Mouse (Mus musculus) layer of hippocampus, adult 9-11 months (tissue): Measurements from ENCODE around the gene Adh6a.

Experiments
- DNase-seq: peaks from one replicate; pipeline ENCODE4 v3.0.0; 2022

Gene Adh6a

DNA sequence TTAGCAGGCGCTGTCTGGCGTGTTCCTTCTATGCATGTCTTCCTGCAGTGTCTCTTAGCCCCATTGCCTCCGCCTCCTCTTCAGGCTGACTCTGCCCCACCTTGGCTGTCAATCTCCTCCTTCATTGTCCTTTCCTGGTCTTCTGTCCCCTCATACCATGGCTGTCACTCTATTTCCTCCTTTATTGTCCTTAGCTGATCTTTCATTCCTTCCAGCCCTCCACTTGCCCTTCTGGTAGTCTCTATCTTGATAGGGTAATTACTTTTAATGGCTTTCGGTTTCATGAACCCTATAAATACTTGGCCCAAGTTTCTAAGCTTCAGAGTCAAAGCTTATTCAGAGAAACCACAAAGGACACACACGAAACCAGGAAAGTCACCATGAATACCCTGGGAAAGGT lies at the start of gene Adh6a:
Adh6a (plus strand) TSS at position 322 of the 400 bp plus-strand sequence.
- no peak for DNase-seq

DNA sequence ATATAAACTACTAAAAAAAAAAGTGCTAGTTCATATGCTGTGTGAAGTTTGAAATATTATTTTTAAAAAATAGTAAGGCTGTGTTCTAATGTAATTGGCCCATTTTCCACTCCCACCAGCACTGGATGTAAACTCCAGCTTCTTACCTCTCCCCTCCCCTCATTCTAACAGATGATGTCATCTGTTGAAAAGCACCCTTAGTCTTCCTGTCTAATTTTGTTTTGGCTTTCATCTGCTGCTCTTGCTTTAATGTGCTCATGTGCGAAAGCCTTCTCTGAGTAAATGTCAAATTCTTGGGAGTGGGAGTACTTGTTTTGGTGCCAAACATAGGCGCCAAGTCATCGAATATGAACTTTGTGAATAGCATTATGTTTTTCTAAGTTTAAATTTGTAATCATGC lies 48.4 kb upstream of the Adh6a start:
- peak; percentile 4 for DNase-seq

DNA sequence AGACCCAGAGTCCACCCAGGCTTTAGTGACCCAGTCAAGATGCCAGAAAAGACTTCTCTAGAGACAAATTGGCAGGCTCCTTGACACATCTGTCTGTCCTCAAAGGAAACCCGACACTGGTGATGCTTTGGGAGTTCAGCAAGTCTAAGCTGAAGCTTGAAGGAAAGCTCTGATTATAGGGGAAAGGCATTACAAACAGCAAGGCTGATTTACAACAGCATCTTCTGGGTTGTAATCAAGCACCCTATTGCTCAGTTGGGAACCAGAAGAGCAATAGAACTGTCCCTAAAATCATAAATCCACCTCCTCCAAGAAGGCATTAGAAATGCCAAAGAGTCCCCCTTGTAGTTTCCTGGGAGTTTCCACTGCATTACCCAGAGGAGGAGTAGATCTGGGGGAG lies 42.6 kb upstream of the Adh6a start:
- DNase-seq, result no peak

DNA sequence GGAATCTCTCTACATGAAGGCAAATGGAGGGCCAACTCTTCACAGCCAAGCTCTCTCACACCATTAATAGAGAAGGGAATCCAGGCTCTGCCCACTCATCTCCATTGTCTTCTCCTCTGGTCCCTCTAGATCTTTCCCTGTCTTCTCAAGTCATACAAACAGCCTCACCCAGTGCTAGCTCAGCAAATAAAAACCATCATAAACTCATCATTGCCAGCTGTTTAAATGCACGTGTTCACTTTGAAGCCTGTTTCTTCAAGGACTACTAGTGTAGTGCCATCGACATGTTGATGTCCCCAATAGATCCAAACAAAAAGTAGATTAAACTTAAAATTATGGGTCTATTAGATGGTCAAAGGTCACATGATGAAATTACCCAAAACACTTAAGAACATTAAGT lies 41.8 kb upstream of the Adh6a start:
- no peak for DNase-seq

DNA sequence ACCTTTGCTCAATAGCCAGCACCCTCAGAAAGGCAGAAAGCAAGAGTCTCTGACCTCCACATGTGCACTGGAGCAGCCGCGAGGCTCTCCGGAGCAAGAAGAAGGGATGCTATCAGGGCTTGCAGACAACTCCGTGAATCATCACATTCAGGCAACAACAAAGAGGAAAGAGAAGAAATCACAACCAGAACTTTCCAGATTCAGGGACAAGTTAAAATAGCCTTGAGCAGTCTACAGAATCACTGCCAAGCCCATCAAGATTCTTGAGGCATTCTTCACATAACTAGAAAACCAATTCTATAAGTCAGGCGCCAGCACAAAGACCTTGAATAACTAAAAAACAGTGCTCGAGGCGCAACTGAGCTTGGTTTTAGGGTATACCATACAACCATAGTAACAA lies 40.0 kb upstream of the Adh6a start:
- no peak for DNase-seq

DNA sequence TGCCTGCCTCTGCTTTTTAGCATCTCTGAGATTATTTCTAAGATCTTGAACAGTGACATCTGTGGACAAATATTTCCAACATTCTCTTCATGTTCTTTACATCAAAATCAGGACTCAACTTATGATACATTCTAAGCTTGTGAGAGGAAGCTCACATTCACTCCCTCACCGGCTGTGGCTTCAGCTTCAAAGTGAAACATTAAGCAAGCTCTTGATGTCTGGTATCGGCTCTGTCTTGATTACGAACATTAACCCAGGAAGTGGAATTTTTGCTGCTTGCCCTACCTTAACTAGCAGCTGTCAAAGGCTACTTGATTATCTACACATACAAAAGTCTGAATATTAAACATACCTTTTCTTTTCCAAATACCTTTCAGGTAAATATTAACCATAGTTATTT lies 38.0 kb upstream of the Adh6a start:
- no peak for DNase-seq

DNA sequence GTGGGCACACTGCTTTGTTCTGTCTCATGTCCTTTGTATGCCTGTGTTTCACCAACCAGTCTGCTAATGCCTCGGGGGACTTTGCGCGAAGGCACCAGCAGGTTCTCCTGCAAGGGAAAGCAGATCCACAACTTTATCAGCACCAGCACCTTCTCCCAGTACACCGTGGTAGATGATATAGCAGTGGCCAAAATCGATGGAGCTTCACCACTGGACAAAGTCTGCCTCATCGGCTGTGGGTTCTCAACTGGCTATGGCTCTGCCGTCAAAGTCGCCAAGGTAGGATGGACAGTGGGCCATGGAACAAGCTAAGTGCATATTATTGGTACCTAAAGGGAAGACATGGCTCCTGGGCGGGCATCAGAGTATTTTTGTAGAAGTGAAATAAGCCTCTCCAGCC lies 30.5 kb upstream of the Adh6a start:
- DNase-seq, result no peak

DNA sequence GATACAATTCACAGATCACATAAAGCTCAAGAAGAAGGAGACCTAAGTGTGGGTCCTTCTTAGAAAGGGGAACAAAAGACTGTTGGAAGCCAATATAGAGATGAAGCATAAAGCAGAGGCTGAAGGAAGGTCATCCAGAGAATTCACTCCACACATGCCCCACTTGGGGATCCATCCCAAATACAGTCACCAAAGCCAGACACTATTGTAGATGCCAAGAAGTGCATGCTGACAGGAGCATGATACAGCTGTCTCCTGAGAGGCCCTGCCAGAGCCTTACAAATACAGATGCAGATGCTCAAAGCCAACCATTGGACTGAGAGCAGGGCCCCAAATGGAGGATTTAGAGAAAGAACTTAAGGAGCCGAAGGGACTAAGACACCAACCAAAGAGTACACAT lies 29.3 kb upstream of the Adh6a start:
- DNase-seq, result no peak

DNA sequence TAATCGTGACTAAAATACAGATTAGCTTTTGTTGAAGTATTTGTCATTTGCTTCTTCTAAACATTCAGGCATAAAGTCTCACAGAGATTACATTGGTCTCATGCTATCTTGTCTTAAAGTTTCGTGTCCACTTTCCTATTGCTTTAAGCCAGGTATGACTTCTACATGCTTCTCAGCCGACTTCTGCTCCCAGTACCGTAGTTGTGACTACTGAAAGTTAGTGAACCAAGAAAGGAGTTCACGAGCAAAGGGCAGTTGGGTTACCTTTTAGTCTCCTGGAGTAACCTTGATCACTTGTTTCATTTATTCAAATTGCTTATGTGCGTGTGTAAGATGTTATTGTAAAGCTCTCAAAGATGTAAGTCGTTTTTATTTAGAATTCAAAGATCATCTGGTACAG lies 27.1 kb upstream of the Adh6a start:
- no peak for DNase-seq

DNA sequence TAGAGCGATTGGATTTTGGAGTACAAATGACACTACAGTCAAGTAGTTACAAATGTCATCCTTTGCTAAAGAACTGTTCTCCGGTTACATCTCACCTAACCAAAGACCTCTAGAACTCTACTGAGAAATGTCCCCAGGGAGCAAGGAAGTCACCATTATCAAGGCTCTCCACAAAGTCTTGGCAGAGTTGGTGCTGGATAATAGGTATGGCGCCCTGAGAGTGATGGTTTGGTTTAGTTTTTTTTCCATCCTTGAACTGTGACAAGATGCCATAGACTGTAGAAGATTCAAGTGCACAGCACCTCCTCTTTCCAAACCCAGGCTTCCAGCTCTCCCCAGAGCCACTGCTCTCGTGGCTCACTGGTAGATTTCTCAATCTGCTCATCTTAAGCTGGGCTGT lies 25.4 kb upstream of the Adh6a start:
- DNase-seq, result no peak

DNA sequence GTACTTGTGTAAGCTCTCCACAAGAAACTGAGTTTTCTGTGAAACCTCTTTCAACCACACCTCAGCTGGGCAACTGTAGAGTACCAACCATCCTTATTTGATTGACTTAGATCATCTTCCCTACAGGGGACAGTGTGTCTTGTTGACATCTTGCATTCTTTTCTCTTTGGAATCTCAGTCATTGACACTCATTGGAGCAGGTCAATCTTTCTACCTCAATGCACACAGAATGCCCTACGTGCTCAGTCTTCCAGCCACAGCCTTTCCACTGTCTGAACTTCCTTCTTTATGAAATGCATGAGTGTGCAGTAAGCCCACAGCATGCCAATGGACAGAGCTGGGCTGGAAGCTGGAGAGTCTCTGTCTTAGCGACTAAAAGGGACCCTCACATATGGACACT lies 22.4 kb upstream of the Adh6a start:
- no peak for DNase-seq

DNA sequence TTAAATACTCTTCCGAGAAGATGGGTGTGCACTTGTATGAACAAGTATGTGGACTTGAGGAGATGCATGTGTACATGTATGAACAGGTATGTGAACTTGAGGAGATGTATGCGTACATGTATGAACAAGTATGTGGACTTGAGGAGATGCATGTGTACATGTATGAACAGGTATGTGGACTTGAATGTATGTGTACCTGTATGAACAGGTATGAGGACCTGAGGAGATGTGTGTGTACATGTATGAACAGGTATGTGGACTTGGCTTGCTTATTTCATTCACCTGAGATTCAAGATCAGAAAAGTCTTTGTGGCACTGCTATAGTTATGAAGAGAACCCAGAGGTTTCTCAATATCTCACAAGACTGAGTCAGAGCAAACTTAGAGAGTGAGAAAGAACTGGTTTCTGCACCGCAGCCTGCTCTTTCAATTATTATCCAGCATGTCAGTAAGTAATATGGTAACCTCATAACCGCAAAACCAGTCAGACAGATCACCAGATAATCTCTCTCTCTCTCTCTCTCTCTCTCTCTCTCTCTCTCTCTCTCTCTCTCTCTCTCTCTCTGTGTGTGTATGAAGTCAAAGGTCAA lies 21.5 kb upstream of the Adh6a start:
- DNase-seq, result no peak

DNA sequence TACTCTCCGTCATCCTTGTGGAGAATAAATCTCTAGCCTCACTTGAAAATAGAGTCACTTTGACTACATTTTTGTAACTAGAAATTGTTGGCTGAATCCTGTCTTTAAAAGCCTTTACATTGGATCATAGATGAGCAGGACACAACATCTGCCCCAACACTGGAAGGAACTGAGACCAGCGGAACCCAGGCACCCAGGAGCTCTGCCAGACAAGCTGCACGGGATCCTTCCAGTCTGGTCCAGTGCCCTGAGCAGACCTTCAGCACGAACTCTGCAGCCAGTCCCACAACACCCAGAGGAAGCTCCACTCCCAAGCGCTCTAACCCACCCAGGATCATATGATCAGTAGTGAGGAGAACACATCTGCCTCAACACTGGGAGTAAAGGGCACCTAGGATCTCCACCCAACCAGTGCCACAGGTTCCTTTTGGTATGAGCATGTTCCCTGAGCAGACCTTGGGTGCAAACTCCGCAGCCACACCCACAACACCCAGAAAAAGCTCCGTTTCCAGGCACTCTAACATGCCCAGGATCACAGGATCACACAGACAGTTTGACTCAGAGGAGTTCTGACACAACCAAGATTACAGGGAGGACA lies 19.7 kb upstream of the Adh6a start:
- no peak for DNase-seq

DNA sequence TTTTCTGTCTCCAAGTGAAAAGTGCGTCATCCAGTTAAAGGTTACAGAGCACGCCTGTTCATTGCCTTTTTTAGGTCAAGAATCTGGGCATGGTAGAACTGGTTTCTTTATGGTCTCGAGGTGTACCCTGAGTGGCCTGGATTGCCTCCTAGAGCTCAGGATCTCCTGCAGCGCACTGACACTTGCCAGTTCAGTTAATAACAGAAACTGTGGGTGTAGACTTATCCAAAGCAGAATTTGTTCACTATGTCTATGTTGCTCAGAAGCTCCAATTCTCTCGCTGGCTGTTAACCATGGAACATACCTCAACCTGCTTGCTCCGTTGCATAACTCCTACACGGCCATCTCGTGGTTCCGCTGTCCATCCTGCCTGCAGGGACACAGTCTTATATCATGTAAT lies 13.0 kb upstream of the Adh6a start:
- no peak for DNase-seq

DNA sequence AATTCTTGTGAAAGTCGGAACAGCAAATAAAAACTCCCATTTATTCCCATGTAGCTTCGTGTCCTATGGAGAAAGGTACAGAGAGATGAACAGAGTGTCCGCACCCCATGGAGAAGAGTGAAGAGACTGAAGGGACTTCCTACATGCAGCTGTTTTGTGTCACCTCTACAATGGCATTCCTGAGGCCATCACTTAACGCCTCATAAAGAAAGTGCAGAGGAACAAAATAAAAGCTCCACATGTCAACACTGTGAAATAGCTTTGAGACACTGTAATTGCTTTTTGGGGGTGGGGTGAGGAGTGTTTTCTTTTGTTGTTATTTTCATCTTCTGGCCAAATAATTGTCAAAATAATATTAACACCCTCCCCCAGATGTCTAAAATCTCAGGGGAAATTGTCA lies 10.4 kb upstream of the Adh6a start:
- no peak for DNase-seq

DNA sequence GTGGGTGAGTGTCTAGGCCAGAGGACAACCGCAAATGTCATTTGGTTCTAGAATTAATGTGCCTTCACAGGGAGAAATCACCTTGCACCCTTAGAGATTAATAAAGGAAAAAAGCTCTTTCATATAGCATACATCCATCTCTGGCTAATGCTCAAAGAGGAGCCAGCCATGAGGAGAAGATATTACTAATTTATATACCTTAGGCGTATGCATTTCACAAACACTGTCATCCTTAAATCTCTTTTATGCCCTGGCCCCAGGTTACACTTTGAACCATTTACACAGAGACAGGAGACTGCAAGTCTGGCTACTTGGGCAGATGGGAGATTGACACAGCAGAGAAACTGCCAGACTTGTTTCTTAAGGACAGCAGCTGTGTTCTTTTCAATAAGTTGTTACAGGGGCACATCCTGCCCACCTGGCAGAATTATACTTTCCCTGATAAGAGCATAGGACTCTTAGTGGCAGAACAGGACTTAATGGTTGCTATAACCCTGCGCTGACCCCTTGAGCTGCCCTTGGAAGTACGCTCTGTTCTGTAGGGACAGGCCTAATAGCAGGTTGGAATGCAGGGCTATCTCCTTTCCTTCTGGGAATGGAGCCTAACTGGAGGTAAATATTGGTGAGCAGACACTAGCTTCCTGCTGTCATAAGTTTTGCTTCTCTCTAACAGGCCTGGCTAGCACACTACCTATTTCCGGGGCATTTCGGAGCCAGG lies 9.2 kb upstream of the Adh6a start:
- no peak for DNase-seq

DNA sequence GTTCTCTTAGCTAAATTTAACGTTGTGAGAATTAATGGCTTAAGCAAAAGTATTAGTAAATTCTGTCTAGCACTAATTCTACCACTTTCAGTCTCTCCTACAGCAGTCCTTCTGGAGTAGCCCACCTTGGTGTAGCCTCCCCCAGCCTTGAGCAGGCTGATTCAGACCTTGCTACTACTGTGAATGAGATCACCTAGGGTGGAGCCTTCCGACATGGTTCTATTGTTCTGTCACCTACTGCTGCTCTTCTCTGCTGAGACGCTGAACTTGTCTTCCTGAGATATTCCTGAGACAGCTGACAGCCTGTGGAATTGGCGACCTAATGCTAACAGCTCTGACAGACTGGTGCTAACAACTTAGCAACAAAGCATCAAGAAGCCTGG lies 8.6 kb upstream of the Adh6a start:
- DNase-seq, result no peak

DNA sequence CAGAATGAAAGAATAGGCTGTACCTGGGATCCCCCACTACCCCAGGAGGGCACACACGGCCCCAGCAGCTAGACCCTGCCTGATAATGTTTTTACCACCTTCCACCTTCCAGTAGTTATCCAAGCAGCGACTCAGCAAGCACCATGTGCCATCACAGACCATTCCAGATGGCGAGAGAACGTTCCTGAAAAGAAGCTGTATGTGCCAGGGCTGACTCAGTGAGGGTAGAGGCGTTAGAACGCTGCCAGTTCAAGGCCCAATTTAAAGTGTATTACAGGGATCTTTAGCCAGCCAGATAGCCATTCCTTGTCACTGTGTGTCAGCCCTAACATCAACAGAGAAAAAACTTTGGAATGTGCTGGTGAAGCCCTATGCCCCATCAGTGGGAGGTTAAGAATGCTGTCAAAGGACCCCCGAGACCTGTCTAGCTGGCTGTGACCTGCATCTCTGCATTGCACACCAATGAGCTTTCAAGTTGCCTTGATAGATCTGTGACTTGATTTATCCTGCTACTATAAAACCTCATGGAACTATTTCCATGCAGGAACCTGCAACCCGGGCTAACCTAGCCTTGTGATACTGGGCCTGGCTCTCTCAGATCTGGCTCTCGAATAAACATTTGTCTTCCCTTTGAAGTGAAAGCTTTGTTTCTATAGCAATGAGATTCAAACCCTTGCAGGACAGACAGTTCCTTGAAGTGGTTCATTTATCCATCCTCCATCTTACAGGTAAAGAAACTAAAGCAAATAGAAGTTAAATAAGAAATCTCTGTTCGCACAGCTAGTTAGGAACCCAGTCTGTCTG lies 7.4 kb upstream of the Adh6a start:
- DNase-seq, result peak; percentile 28

DNA sequence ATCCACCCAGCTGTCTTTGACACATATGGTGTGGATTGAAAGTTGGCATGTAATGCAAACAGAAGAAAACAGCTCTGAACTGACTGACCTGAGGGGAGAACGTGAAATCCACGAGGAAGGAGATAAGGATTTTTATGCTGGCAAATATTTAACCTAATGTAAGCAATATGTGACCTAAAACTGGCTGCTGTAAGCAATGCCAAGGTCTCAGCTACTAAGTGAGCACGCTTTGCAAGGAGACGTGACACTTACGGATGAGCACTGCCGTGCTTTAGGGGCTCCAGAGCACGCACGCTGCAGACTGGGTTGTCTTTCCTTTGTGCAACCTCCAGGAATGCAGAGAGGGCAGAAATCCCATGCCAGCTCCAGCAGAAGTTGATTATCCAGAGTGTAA lies 6.8 kb upstream of the Adh6a start:
- no peak for DNase-seq

DNA sequence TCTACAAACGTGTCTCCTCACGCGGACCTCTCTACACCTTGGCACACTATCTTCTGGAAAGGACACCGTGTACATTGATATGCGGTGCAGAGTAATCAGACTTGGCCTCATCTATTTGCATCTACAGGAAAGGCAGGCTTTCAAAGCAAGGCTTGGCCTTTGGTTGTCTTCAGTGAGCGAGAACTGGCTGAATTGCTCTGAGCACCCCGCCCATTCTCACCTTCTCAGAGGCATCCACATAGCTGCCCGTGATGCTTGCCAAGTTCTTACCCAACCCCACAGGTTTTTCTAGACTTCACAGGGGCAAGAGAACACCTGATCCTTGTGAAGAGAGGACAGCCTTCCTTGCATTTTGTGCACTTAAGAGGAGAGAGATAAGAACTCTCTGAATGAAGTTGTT lies 3.2 kb upstream of the Adh6a start:
- DNase-seq, result no peak

DNA sequence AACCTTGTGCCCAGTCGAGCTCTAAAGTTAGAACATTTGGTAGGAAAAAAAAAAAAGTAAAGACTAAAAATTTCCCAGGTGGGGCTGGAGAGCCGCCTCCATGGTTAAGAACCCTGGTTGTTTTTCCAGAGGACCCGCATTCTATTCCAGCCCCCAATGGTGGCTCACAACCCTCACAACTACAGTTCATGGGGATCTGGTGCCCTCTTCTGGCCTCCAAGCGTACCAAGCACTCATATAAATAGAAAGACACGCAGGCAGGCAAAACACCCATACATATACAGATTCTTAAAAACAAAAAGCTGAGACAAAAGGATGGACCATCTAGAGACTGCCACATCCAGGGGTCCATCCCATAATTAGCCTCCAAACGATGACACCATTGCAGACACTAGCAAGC lies 2.1 kb upstream of the Adh6a start:
- DNase-seq, result no peak

DNA sequence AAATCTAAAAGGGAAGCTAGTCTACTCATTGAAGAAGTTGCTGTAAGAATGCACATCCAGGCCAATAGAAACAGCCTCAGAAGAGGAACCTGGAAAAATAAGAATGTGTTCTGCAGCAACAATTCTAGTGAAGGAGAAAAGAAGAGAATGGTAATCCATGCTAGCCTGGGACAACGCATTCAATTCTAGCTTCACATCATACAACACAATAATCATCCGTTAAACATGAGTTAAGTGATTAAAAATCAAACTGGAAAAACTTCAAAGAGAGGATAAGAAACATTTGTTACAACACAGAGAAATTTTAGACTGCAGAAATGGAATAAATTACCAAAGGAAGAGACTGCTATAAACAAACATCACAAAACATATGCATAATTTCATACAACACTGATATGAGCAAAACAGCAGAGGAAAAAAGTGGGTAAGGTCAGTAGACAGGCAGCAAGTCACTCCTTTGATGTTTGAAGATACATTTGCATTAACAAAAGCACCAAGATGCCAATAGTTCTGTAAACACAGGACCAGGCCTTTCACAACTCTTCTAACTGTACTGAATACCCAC lies 3.9 kb downstream of the Adh6a start:
- DNase-seq, result no peak

DNA sequence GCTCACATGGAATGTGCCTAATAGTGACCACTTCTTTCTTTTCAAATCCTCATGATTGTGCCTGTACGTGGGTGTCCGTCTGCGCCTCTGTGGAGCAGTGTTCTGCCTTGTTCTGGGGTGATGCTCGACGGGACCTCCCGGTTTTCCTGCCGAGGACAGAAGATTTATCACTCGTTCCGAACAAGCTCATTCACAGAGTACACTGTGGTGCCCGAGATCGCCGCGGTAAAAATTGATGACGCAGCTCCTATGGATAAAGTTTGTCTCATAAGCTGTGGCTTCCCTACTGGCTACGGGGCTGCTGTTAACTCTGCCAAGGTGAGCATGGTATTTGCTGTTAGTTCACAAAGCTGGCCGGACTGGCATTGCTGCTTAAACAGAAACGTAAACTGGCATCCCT lies 11.9 kb downstream of the Adh6a start:
- no peak for DNase-seq

DNA sequence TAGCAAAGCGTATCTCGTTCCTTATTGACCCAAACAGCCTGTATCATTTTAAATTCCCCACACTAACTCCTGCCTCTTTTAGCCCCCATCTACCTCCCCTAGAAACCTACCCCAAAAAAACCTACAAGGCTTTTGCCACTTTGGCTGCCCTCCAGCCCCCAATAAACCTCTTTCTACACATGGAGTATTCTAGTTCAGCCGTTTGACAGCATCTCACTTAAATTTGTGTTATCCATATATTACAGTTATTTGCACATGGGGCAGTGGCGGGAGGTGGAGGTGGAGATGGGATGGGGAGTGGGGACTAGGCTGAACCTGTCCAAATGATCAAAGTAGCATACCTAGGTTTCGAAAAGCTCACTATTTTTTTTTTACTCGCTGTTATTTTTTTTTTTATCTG lies 12.4 kb downstream of the Adh6a start:
- DNase-seq, result no peak
